Mouse (Mus musculus) CD4-positive, CD25-positive, alpha-beta regulatory T cell, adult 4 months (primary cell): Measurements from ENCODE around the gene Zfp777. TPM values are rescaled to one million over a fixed set of nuclear protein-coding genes. Genes with fewer than 3 reads are reported as not detected.

Source experiments
- ATAC-seq: one replicate; pipeline ENCODE4 v1.8.0; 2017
- polyA plus RNA-seq, 2 experiments: library from polyadenylated mRNA; unstranded; fragments of 100-300 nt; shearing (Covaris generic); gene quantifications; one replicate each; pipeline ENCODE4 v1.2.1; 2017

The Zfp777 gene
- polyA plus RNA-seq, 2 experiments from 2014 or later = 3.1 to 5.3 TPM

- ATAC-seq = no peak
These were observed 22.6 kb downstream of the Zfp777 start for GRCm38 (mm10) chr6:48025905-48026660.

GRCm38 (mm10) chr6:48024994-48025345 lies 23.7 kb downstream of the Zfp777 start:
- no peak for ATAC-seq

GRCm38 (mm10) chr6:48024330-48024993 lies 24.2 kb downstream of the Zfp777 start:
- ATAC-seq = no peak

- no peak for ATAC-seq
These were observed 26.0 kb downstream of the Zfp777 start for GRCm38 (mm10) chr6:48022672-48023071.

- ATAC-seq = no peak
These were observed 27.0 kb downstream of the Zfp777 start for GRCm38 (mm10) chr6:48021678-48022077.

- no peak for ATAC-seq
These were observed 28.7 kb downstream of the Zfp777 start for GRCm38 (mm10) chr6:48020006-48020405.

GRCm38 (mm10) chr6:48016841-48017240 lies 31.9 kb downstream of the Zfp777 start:
- no peak for ATAC-seq

GRCm38 (mm10) chr6:48016090-48016521 lies 32.6 kb downstream of the Zfp777 start:
- ATAC-seq = peak; percentile 79

GRCm38 (mm10) chr6:48010727-48011126 lies 38.0 kb downstream of the Zfp777 start:
- ATAC-seq = no peak

- no peak for ATAC-seq
These were observed 53.0 kb downstream of the Zfp777 start for GRCm38 (mm10) chr6:47995661-47996060.

GRCm38 (mm10) chr6:47983936-47984335 lies 64.8 kb downstream of the Zfp777 start:
- ATAC-seq = no peak

- ATAC-seq = peak; percentile 58
These were observed 69.8 kb downstream of the Zfp777 start for GRCm38 (mm10) chr6:47978897-47979368.

GRCm38 (mm10) chr6:47974599-47974998 lies 74.1 kb downstream of the Zfp777 start:
- no peak for ATAC-seq

Other genes starting within 250 kb of the Zfp777 start
- 100 to 1,000 TPM; 161 to 186 TPM for gene Pdia4, start 235.5 kb downstream of the Zfp777 start, polyA plus RNA-seq
- not detected for gene Zfp786, start 218.0 kb downstream of the Zfp777 start, polyA plus RNA-seq
- gene Zfp398, start 213.2 kb downstream of the Zfp777 start, polyA plus RNA-seq = 10 to 100 TPM; 13.8 to 14.0 TPM
- 1 to 10 TPM; 2.5 to 3.2 TPM for gene Zfp282, start 171.7 kb downstream of the Zfp777 start, polyA plus RNA-seq
- gene Zfp212, start 128.4 kb downstream of the Zfp777 start, polyA plus RNA-seq = 10 to 100 TPM; 15.9 to 31.4 TPM
- 10 to 100 TPM; 21.0 to 30.1 TPM for gene Zfp956, start 95.5 kb downstream of the Zfp777 start, polyA plus RNA-seq
- 10 to 100 TPM in 1 of 2 experiments, 1 to 10 TPM in 1; 5.0 to 10.1 TPM for gene Zfp746, start 37.7 kb upstream of the Zfp777 start, polyA plus RNA-seq